Mouse (Mus musculus) thymus, postnatal 25 days (tissue): ENCODE results near the gene Pom121l2.

Experiments
- DNase-seq: peaks from one replicate; pipeline ENCODE4 v3.0.0; 2022

Gene Pom121l2

GRCm38 (mm10) chr13:21980981-21981802 is at the start of gene Pom121l2:
Pom121l2 (plus strand) TSS chr13:21981194.
- no peak for DNase-seq

- DNase-seq = no peak
Observed at GRCm38 (mm10) chr13:21931740-21932139, 49.3 kb upstream of the Pom121l2 start.

DNA sequence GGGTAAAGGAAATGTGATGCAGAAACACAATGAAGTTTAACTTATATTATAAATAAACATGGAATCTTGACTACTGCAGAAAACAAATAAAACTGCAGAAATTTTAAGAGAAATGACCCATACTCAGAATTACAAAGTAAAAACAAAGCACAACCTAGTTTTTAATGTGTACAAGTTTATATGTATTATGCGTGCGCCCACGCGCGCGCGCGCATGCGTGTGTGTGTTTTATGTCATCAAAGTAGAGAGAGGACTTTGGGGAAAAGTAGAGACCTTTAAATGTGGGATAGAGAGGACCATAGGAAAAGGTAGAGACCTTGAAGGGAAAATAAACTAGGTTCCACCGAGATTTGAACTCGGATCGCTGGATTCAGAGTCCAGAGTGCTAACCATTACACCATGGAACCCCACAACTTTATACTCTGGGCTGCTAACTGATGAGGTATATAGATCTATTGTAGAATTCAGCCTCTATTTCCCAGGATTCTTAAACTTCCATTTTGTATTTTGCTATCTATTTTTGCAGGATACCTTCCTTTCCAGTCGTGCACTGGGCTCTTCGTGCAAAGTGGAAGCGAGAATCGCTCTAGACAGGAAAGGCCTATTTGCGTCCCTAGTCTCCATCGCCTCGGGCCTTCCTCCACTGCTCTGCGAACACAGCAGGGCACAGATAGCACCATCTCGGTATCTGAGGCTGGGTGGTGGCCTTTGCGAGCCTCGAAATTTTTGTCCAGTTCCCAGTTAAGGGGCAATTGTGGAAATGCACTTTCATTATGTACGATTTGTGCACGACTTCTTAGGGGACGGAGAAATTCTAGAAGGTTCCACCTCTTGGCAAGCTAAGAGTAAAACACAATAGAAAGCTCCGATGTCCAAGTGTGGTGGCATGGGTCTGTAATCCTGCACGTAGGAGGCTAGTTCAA is 47.1 kb upstream of the Pom121l2 start:
- no peak for DNase-seq

DNA sequence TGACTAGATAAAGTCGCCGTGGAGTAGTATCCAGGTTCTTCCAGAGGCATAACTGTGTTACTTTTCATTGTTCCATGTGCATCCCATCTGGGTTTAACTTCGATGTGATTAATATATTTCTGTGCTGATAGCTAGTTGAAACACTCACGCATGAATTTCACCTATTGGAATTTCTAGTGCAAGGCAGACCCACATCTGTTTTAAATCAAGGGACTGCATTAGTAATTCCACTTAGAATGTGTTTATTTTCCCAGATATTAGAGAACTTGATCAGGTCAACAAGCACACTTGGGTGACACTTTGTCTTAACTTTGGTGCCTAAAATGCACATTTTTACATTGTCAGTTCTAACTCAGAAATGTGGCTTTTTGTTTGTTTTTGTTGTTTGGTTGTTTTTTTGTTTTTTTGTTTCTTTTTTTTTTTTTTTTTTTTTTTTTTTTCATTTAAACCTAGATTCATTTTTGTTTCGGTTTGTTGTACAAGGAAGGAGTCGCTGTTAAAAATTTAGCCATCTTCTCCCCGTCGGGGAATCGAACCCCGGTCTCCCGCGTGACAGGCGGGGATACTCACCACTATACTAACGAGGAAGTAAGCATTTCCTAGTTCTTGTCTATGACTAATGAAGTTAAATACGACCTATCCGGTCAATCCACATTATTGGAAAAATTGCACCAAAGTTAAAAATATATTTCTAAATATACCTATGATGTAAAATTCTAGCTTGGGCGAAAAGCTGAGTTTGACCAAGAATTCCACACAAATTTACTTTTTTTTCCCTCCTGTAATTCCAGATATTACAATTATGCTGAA is 45.8 kb upstream of the Pom121l2 start:
- DNase-seq = peak; percentile 83

GRCm38 (mm10) chr13:21935833-21936232 is 45.2 kb upstream of the Pom121l2 start:
- DNase-seq = no peak

- DNase-seq = peak; percentile 93
Observed at GRCm38 (mm10) chr13:21936968-21937367, 44.0 kb upstream of the Pom121l2 start.

DNA sequence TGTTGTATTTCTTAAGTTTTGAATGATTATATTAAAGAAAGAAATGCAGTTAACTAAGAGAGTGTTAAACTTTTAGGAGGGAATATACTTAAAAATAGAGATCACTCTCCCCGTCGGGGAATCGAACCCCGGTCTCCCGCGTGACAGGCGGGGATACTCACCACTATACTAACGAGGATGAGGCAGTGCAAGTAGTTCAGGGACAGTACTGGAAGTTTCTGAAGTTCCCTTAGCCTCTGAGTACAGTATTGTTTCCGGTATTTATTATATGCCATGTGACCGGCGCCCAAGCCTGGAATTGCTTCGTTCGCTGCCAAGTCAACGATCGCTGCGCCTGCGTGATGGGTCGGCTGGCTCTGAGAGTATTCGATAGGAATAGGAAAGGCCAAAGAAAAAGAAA is 40.8 kb upstream of the Pom121l2 start:
- peak; percentile 92 for DNase-seq

GRCm38 (mm10) chr13:21940811-21941321 is 40.1 kb upstream of the Pom121l2 start:
- peak; percentile 90 for DNase-seq

- no peak for DNase-seq
Observed at GRCm38 (mm10) chr13:21943644-21944043, 37.4 kb upstream of the Pom121l2 start.

GRCm38 (mm10) chr13:21944592-21944925 is 36.4 kb upstream of the Pom121l2 start:
- no peak for DNase-seq

DNA sequence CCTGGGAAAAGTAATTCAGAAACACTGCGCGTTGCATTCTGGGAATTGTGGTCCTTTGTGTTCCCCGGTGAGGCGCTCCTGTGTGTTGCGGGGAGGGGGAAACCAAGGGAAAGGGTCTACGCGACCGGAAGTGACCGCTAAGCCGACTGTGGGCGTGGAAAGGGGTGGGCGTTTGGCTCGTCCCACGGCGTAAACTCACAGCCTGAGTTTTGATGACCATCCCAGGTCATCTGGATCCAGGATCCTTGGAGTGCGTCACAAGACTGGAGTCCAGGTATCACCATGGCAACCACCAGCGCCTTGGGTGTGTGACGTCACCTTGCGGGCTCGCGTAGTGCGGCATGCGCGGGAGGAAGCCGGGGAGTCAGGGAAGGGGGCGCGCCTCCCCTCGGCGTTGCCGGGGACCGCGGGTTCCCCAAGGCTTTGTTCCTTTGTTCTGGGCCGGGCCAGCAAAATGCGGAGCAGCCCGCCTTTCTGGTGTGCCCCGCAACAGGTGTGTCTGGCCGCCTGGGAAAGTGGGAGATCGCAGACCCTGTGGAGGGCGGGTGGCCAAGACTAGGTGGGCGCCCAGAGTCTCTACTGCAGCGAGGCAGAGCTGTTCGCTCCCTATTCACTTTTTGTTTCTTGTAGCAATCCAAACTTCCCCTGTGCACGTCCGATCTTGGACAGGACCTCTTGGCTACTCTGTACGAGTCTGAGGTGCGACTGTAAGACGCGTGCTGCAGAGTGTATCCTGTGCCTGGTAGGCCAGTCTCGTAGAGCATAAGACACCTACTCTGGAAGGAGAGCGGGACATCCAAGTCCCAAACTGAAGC is 35.9 kb upstream of the Pom121l2 start, which contains the start of gene Zfp184:
Gene Zfp184 (plus strand): TSS at position 169 of the 815 bp plus-strand sequence.
- peak; percentile 91 for DNase-seq

GRCm38 (mm10) chr13:21969269-21969668 is 11.7 kb upstream of the Pom121l2 start:
- DNase-seq = no peak

DNA sequence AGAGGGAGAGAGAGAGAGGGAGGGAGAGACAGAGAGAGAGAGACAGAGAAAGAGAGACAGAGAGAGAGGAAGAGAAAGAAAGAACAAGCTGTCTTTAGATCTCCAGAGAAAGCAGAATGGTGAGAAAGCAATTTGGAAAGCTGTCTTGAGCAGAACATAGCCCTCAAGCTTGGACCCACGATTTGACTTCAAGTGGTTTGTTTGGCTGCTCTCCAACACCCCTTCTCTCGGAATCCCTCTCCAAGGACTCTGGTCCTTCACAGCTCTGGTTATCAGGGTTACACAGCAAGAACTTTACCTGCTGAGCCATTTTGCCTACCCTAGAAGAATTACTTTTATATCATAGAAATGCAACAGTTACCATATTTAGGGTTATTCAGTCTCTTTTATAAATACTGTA is 11.2 kb upstream of the Pom121l2 start:
- no peak for DNase-seq

DNA sequence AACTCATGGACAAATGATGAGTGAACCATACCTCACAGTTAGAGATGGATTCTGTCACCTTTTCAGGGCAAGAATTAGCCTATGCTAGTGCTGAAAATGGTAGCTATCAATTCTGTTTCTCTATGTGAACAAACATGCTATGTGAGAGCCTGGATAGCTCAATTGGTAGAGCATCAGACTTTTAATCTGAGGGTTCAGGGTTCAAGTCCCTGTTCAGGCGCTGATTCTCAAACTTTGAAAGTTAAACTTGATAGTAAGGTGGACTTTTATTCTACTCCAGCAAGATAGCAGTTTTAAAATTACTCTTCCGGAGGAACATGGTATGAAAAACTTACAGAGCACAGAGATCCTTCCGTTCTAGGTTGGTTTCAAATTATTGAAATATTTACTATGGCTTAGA is 9.4 kb upstream of the Pom121l2 start:
- DNase-seq = no peak

GRCm38 (mm10) chr13:21974221-21974725 is 6.7 kb upstream of the Pom121l2 start:
- DNase-seq = peak; percentile 94

- DNase-seq = peak; percentile 83
Observed at GRCm38 (mm10) chr13:21974726-21975473, 6.1 kb upstream of the Pom121l2 start.

GRCm38 (mm10) chr13:21981803-21982193 is 804 bp downstream of the Pom121l2 start:
- DNase-seq = no peak

- DNase-seq = no peak
Observed at GRCm38 (mm10) chr13:21984486-21984885, 3.5 kb downstream of the Pom121l2 start.

GRCm38 (mm10) chr13:21992550-21992949 is 11.6 kb downstream of the Pom121l2 start:
- no peak for DNase-seq

- peak; percentile 57 for DNase-seq
Observed at GRCm38 (mm10) chr13:21993957-21994738, 13.2 kb downstream of the Pom121l2 start.
